Mouse (Mus musculus) MEL (cell line): ENCODE data around the gene Abcb9. TPM values are rescaled to one million over a fixed set of nuclear protein-coding genes. Genes with fewer than 3 reads are reported as not detected.
A peak's percentile ranks its signal among the peaks of the same experiment; 100 is the strongest.

ENCODE experiments used
- DNase-seq: peaks from one replicate; pipeline ENCODE4 v3.0.0; 2011; ENCODE audit warnings: low read depth, low spot score
- H3K27ac ChIP-seq: 2 replicates; pipeline ENCODE4 v1.5.1; 2012; ENCODE audit warnings: low read depth, mild to moderate bottlenecking, control low read depth, low read length, moderate library complexity; ENCODE audit not compliant: control insufficient read depth
- H3K27me3 ChIP-seq, 2 experiments: fragments of 150-350 bp in 1 of 2; sonication (generic) in 1 of 2; 2 replicates each; pipeline ENCODE4 v1.6.1; 2012; ENCODE audit warnings: low read length in 2 of 2, mild to moderate bottlenecking in 2 of 2, improper control_type of control experiment in 1 of 2, moderate library complexity in 1 of 2; ENCODE audit not compliant: insufficient read depth in 2 of 2, control insufficient read depth in 1 of 2
- H3K36me3 ChIP-seq, 2 experiments: 2 replicates each; pipeline ENCODE4 v1.6.1; 2012 to 2014; ENCODE audit warnings: low read length in 2 of 2, improper control_type of control experiment in 1 of 2, inconsistent platforms in 1 of 2, mild to moderate bottlenecking in 1 of 2; ENCODE audit not compliant: insufficient read depth in 2 of 2, control insufficient read depth in 1 of 2
- H3K4me1 ChIP-seq, 2 experiments: fragments of 150-350 bp in 1 of 2; sonication (generic) in 1 of 2; 2 replicates each; pipeline ENCODE4 v1.6.1; 2012; ENCODE audit warnings: low read length in 2 of 2, improper control_type of control experiment in 1 of 2, mild to moderate bottlenecking in 1 of 2; ENCODE audit not compliant: insufficient read depth in 2 of 2, control insufficient read depth in 1 of 2
- H3K4me3 ChIP-seq, 2 experiments: fragments of 150-350 bp in 1 of 2; sonication (generic) in 1 of 2; 2 replicates each; pipeline ENCODE4 v1.5.1; 2012; ENCODE audit warnings: low read depth in 2 of 2, low read length in 2 of 2, mild to moderate bottlenecking in 2 of 2, moderate library complexity in 2 of 2, control low read depth in 1 of 2, improper control_type of control experiment in 1 of 2; ENCODE audit not compliant: control insufficient read depth in 1 of 2, insufficient read depth in 1 of 2
- H3K79me2 ChIP-seq: 2 replicates; pipeline ENCODE4 v1.6.1; 2012; ENCODE audit warnings: mild to moderate bottlenecking, low read length, moderate library complexity; ENCODE audit not compliant: control insufficient read depth, poor library complexity, insufficient read depth
- H3K9ac ChIP-seq: 2 replicates; pipeline ENCODE4 v1.6.1; 2012; ENCODE audit warnings: low read depth, mild to moderate bottlenecking, control low read depth, low read length, moderate library complexity; ENCODE audit not compliant: control insufficient read depth, poor library complexity, severe bottlenecking
- H3K9me3 ChIP-seq: fragments of 150-350 bp; sonication (generic); replicated peaks from 2 replicates; pipeline ENCODE4 v1.6.1; 2012; ENCODE audit warnings: mild to moderate bottlenecking, low read length, improper control_type of control experiment, moderate library complexity; ENCODE audit not compliant: insufficient read depth
- BHLHE40 ChIP-seq: IDR thresholded peaks from 2 replicates; pipeline ENCODE4 v1.6.1; 2012; ENCODE audit warnings: low read depth, mild to moderate bottlenecking, inconsistent platforms, low read length, improper control_type of control experiment, borderline replicate concordance
- CHD1 ChIP-seq: IDR thresholded peaks from 2 replicates; pipeline ENCODE4 v1.6.1; 2012; ENCODE audit warnings: low read depth, mild to moderate bottlenecking, inconsistent platforms, low read length, improper control_type of control experiment
- CHD2 ChIP-seq: IDR thresholded peaks from 2 replicates; pipeline ENCODE4 v1.6.1; 2011; ENCODE audit warnings: low read length, improper control_type of control experiment
- CTCF ChIP-seq, 3 experiments: IDR thresholded peaks in 2 of 3; conservative IDR thresholded peaks in 1 of 3; 2 replicates each; pipeline ENCODE4 v1.5.1; 2011 to 2012; ENCODE audit warnings: low read length in 3 of 3, low read depth in 2 of 3, mild to moderate bottlenecking in 2 of 3, improper control_type of control experiment in 1 of 3, inconsistent platforms in 1 of 3, mixed read lengths in 1 of 3, moderate library complexity in 1 of 3; ENCODE audit not compliant: control insufficient read depth in 1 of 3, insufficient read depth in 1 of 3, poor library complexity in 1 of 3, severe bottlenecking in 1 of 3
- E2F4 ChIP-seq: IDR thresholded peaks from 2 replicates; pipeline ENCODE4 v1.6.1; 2011; ENCODE audit warnings: low read depth, low read length, improper control_type of control experiment, borderline replicate concordance
- ELF1 ChIP-seq: IDR thresholded peaks from 2 replicates; pipeline ENCODE4 v1.6.1; 2014; ENCODE audit warnings: low read depth, mild to moderate bottlenecking, inconsistent platforms, low read length, improper control_type of control experiment, moderate library complexity
- EP300 ChIP-seq, 2 experiments: IDR thresholded peaks; 2 replicates each; pipeline ENCODE4 v1.6.1; 2011; ENCODE audit warnings: improper control_type of control experiment in 2 of 2, low read length in 2 of 2, low read depth in 1 of 2, mild to moderate bottlenecking in 1 of 2
- ETS1 ChIP-seq: IDR thresholded peaks from 2 replicates; pipeline ENCODE4 v1.6.1; 2012; ENCODE audit warnings: low read depth, mild to moderate bottlenecking, inconsistent platforms, low read length, improper control_type of control experiment, moderate library complexity
- GABPA ChIP-seq: IDR thresholded peaks from 2 replicates; pipeline ENCODE4 v1.6.1; 2012; ENCODE audit warnings: low read depth, mild to moderate bottlenecking, inconsistent platforms, low read length, improper control_type of control experiment, moderate library complexity
- GATA1 ChIP-seq: IDR thresholded peaks from 2 replicates; pipeline ENCODE4 v1.6.1; 2011; ENCODE audit warnings: low read depth, low read length, improper control_type of control experiment
- HCFC1 ChIP-seq: IDR thresholded peaks from 2 replicates; pipeline ENCODE4 v1.6.1; 2012; ENCODE audit warnings: low read depth, mild to moderate bottlenecking, inconsistent platforms, low read length, improper control_type of control experiment, moderate library complexity
- JUND ChIP-seq: IDR thresholded peaks from 2 replicates; pipeline ENCODE4 v1.6.1; 2011; ENCODE audit warnings: low read depth, mild to moderate bottlenecking, improper control_type of control experiment, low read length
- KAT2A ChIP-seq: conservative IDR thresholded peaks from 2 replicates; pipeline ENCODE4 v1.6.1; 2012; ENCODE audit warnings: low read depth, low read length, improper control_type of control experiment, inconsistent platforms
- MAFK ChIP-seq: IDR thresholded peaks from 2 replicates; pipeline ENCODE4 v1.6.1; 2011; ENCODE audit warnings: low read depth, mild to moderate bottlenecking, low read length, improper control_type of control experiment, borderline replicate concordance
- MAX ChIP-seq: IDR thresholded peaks from 2 replicates; pipeline ENCODE4 v1.6.1; 2011; ENCODE audit warnings: low read length, improper control_type of control experiment
- MAZ ChIP-seq: IDR thresholded peaks from 2 replicates; pipeline ENCODE4 v1.6.1; 2012; ENCODE audit warnings: low read depth, mild to moderate bottlenecking, inconsistent platforms, low read length, improper control_type of control experiment
- MEF2A ChIP-seq: IDR thresholded peaks from 2 replicates; pipeline ENCODE4 v1.6.1; 2014; ENCODE audit warnings: low read depth, mild to moderate bottlenecking, inconsistent platforms, low read length, improper control_type of control experiment; ENCODE audit not compliant: poor library complexity, insufficient replicate concordance, severe bottlenecking; ENCODE audit errors: extremely low read depth
- MXI1 ChIP-seq: IDR thresholded peaks from 2 replicates; pipeline ENCODE4 v1.6.1; 2011; ENCODE audit warnings: mild to moderate bottlenecking, low read depth, low read length, improper control_type of control experiment
- MYB ChIP-seq: IDR thresholded peaks from 2 replicates; pipeline ENCODE4 v1.6.1; 2011; ENCODE audit warnings: mild to moderate bottlenecking, low read depth, low read length, improper control_type of control experiment
- MYC ChIP-seq: IDR thresholded peaks from 2 replicates; pipeline ENCODE4 v1.6.1; 2011; ENCODE audit warnings: low read depth, mild to moderate bottlenecking, low read length, improper control_type of control experiment, moderate library complexity
- NELFE ChIP-seq: IDR thresholded peaks from 2 replicates; pipeline ENCODE4 v1.6.1; 2011; ENCODE audit warnings: low read depth, low read length, improper control_type of control experiment
- NRF1 ChIP-seq: IDR thresholded peaks from 2 replicates; pipeline ENCODE4 v1.6.1; 2014; ENCODE audit warnings: low read depth, mild to moderate bottlenecking, inconsistent platforms, low read length, improper control_type of control experiment, moderate library complexity; ENCODE audit not compliant: poor library complexity, insufficient read depth, severe bottlenecking
- POLR2A ChIP-seq, 2 experiments: IDR thresholded peaks; 2 replicates each; pipeline ENCODE4 v1.6.1; 2011 to 2012; ENCODE audit warnings: low read length in 2 of 2, mild to moderate bottlenecking in 2 of 2, control low read depth in 1 of 2, improper control_type of control experiment in 1 of 2, low read depth in 1 of 2, moderate library complexity in 1 of 2; ENCODE audit not compliant: control insufficient read depth in 1 of 2, insufficient read depth in 1 of 2, poor library complexity in 1 of 2
- POLR2AphosphoS2 ChIP-seq: IDR thresholded peaks from 2 replicates; pipeline ENCODE4 v1.6.1; 2011; ENCODE audit warnings: low read length, improper control_type of control experiment
- POLR2AphosphoS5 ChIP-seq: IDR thresholded peaks from 2 replicates; pipeline ENCODE4 v1.6.1; 2012; ENCODE audit warnings: low read depth, borderline replicate concordance, mild to moderate bottlenecking, inconsistent platforms, low read length, moderate library complexity, mixed read lengths
- RAD21 ChIP-seq: IDR thresholded peaks from 2 replicates; pipeline ENCODE4 v1.6.1; 2011; ENCODE audit warnings: mild to moderate bottlenecking, low read depth, low read length, improper control_type of control experiment
- RCOR1 ChIP-seq: IDR thresholded peaks from 2 replicates; pipeline ENCODE4 v1.6.1; 2012; ENCODE audit warnings: low read depth, mild to moderate bottlenecking, inconsistent platforms, low read length, improper control_type of control experiment
- SIN3A ChIP-seq: IDR thresholded peaks from 2 replicates; pipeline ENCODE4 v1.6.1; 2012; ENCODE audit warnings: low read length, improper control_type of control experiment, inconsistent platforms
- SMC3 ChIP-seq: IDR thresholded peaks from 2 replicates; pipeline ENCODE4 v1.6.1; 2011; ENCODE audit warnings: low read depth, low read length, improper control_type of control experiment
- TAL1 ChIP-seq: IDR thresholded peaks from 2 replicates; pipeline ENCODE4 v1.6.1; 2012; ENCODE audit warnings: mild to moderate bottlenecking, inconsistent platforms, low read length, moderate library complexity, mixed read lengths
- TBP ChIP-seq: IDR thresholded peaks from 2 replicates; pipeline ENCODE4 v1.8.0; 2011; ENCODE audit warnings: low read depth, low read length, improper control_type of control experiment
- TCF12 ChIP-seq: IDR thresholded peaks from 2 replicates; pipeline ENCODE4 v1.6.1; 2014; ENCODE audit warnings: low read depth, mild to moderate bottlenecking, inconsistent platforms, low read length, improper control_type of control experiment, moderate library complexity
- USF1 ChIP-seq: IDR thresholded peaks from 2 replicates; pipeline ENCODE4 v1.6.1; 2014; ENCODE audit warnings: low read depth, mild to moderate bottlenecking, inconsistent platforms, low read length, improper control_type of control experiment, moderate library complexity
- USF2 ChIP-seq, 2 experiments: IDR thresholded peaks; 2 replicates each; pipeline ENCODE4 v1.6.1; 2011 to 2012; ENCODE audit warnings: improper control_type of control experiment in 2 of 2, low read length in 2 of 2, borderline replicate concordance in 1 of 2, inconsistent platforms in 1 of 2, low read depth in 1 of 2, mild to moderate bottlenecking in 1 of 2; ENCODE audit not compliant: insufficient read depth in 1 of 2
- ZC3H11A ChIP-seq: IDR thresholded peaks from 2 replicates; pipeline ENCODE4 v1.6.1; 2012; ENCODE audit warnings: low read depth, mild to moderate bottlenecking, inconsistent platforms, low read length, improper control_type of control experiment
- ZKSCAN1 ChIP-seq: IDR thresholded peaks from 2 replicates; pipeline ENCODE4 v1.6.1; 2012; ENCODE audit warnings: low read depth, mild to moderate bottlenecking, inconsistent platforms, low read length, improper control_type of control experiment, moderate library complexity
- ZMIZ1 ChIP-seq: IDR thresholded peaks from 2 replicates; pipeline ENCODE4 v1.6.1; 2012; ENCODE audit warnings: low read depth, mild to moderate bottlenecking, inconsistent platforms, low read length, improper control_type of control experiment, moderate library complexity
- ZNF384 ChIP-seq: IDR thresholded peaks from 2 replicates; pipeline ENCODE4 v1.6.1; 2012; ENCODE audit warnings: low read depth, mild to moderate bottlenecking, inconsistent platforms, low read length, improper control_type of control experiment
- polyA plus RNA-seq, 2 experiments: library from polyadenylated mRNA; stranded (reverse) in 1 of 2; unstranded in 1 of 2; fragments of >175 nt in 1 of 2; fragments of >200 nt in 1 of 2; gene quantifications; 2 replicates each; pipeline versions ENCODE4 v1.2.1 to v1.2.4; 2012; ENCODE audit warnings: low replicate concordance in 2 of 2, low read depth in 1 of 2; ENCODE audit not compliant: insufficient read length in 2 of 2, insufficient read depth in 1 of 2, missing spikeins in 1 of 2
- total RNA-seq: library from RNA; depleted of rRNA; stranded (reverse); fragments of 300-350 nt; gene quantifications from 2 replicates; pipeline ENCODE4 v1.2.3, GENCODE M21; 2012

Gene Abcb9
- total and polyA plus RNA-seq, 3 experiments, result 2.4 to 8.1 TPM; not detected in 1

DNA sequence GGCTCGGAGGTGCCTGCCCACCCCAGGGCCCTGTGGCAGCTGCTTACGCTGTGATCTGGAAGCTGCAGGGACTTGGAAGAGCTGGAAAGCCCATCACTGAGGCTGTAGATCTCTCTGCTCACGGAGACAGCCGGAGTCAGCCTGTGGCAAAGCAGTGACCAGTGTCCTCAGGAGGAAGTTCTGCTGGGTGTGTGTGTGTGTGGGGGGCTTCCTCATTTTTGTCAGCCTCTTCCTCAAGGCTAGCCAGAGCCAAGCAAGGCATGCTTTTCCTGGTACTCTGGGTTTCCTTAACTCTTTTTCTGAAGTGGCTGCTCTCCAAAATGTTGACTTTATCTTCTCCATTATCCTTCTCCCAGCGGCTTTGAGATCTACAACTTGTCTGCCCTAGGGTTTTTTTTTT is 35.9 kb downstream of the Abcb9 start:
- Histone ChIP-seq H3K4me1 (peaks cover 8 to 9% of the 10 kb centered on the region in 2 experiments), H3K9me3 (no peaks in the 10 kb centered on the region), H3K9ac (peak overlapping the region; percentile 23; the same call in 1 of the 2 replicates), H3K27ac (peak overlapping the region; percentile 59), H3K36me3 (peaks cover 0 to 11% of the 10 kb centered on the region in 2 experiments; a peak in 2 of 4 replicates), H3K4me3 (no peak overlapping the region), H3K27me3 (no peaks in the 10 kb centered on the region), H3K79me2 (no peaks in the 10 kb centered on the region)
- DNase-seq, result peak; percentile 72
- TF ChIP-seq MXI1 (0 out of 2 replicates have a peak, but pooled peaks have one; percentile 4), KAT2A (no peak), SMC3 (no peak), ZMIZ1 (no peak), CHD1 (no peak), EP300 (IDR thresholded peaks at IDR 0.05; ENCODE audit: low read depth in 1 of 2, low read length in 2 of 2) (0 out of 4 replicates have a peak, but pooled peaks of 1 of the 2 experiments have one; percentile 31), HCFC1 (no peak), E2F4 (no peak), TBP (no peak), ZKSCAN1 (no peak), ZC3H11A (no peak), TCF12 (no peak), NRF1 (no peak), MYB (no peak), CTCF (IDR thresholded peaks at IDR 0.05 in 2 of 3, conservative IDR thresholded peaks at IDR 0.05 in 1 of 3; ENCODE audit: control insufficient read depth in 1 of 3, insufficient read depth in 1 of 3, low read depth in 2 of 3, low read length in 3 of 3, poor library complexity in 1 of 3, severe bottlenecking in 1 of 3) (no peak), GATA1 (0 out of 2 replicates have a peak, but pooled peaks have one; percentile 11), ELF1 (0 out of 2 replicates have a peak, but pooled peaks have one; percentile 49), MYC (no peak), BHLHE40 (no peak), NELFE (no peak), POLR2AphosphoS2 (no peak), ZNF384 (peak; percentile 71; the same call in 1 of the 2 replicates), GABPA (no peak), RCOR1 (no peak), POLR2AphosphoS5 (no peak), RAD21 (no peak), TAL1 (no peak), POLR2A (IDR thresholded peaks at IDR 0.05; ENCODE audit: control insufficient read depth in 1 of 2, insufficient read depth in 1 of 2, low read depth in 1 of 2, low read length in 2 of 2, poor library complexity in 1 of 2) (no peak), MEF2A (no peak), MAFK (no peak), JUND (no peak), MAZ (no peak), MAX (no peak), SIN3A (no peak), CHD2 (no peak), USF1 (no peak), ETS1 (0 out of 2 replicates have a peak, but pooled peaks have one; percentile 47), USF2 (IDR thresholded peaks at IDR 0.05; ENCODE audit: borderline replicate concordance in 1 of 2, insufficient read depth in 1 of 2, low read depth in 1 of 2, low read length in 2 of 2) (no peak)
